Mouse (Mus musculus) small intestine, adult 2 months (tissue): ENCODE measurements around the gene Ece2. TPM values are rescaled to one million over a fixed set of nuclear protein-coding genes. Genes with fewer than 3 reads are reported as not detected.

Experiments used
- H3K27ac ChIP-seq: fragments of 200-500 bp; 2 replicates; pipeline ENCODE4 v1.5.1; 2012; ENCODE audit warnings: low read depth, low read length, control low read depth, inconsistent platforms; ENCODE audit not compliant: insufficient read depth
- H3K27me3 ChIP-seq: fragments of 200-500 bp; 2 replicates; pipeline ENCODE4 v1.6.1; 2012; ENCODE audit warnings: mild to moderate bottlenecking, moderate library complexity, low read length, inconsistent platforms; ENCODE audit not compliant: control insufficient read depth, insufficient read depth
- H3K36me3 ChIP-seq: fragments of 200-500 bp; 2 replicates; pipeline ENCODE4 v1.6.1; 2012; ENCODE audit warnings: mild to moderate bottlenecking, low read length, control low read depth, inconsistent platforms; ENCODE audit not compliant: control insufficient read depth, insufficient read depth
- H3K4me1 ChIP-seq: fragments of 200-500 bp; 2 replicates; pipeline ENCODE4 v1.6.1; 2012; ENCODE audit warnings: low read length, inconsistent platforms, mixed read lengths; ENCODE audit not compliant: control insufficient read depth, insufficient read depth, insufficient read length
- H3K4me3 ChIP-seq: fragments of 200-500 bp; 2 replicates; pipeline ENCODE4 v1.5.1; 2012; ENCODE audit warnings: low read depth, mild to moderate bottlenecking, control low read depth, inconsistent platforms, low read length, moderate library complexity
- CTCF ChIP-seq: fragments of 200-500 bp; IDR thresholded peaks from 2 replicates; pipeline ENCODE4 v1.5.1; 2012; ENCODE audit warnings: low read depth, mild to moderate bottlenecking, control low read depth, inconsistent platforms, low read length, moderate library complexity, mixed read lengths; ENCODE audit not compliant: insufficient replicate concordance, insufficient read length; ENCODE audit errors: extremely low read depth
- POLR2A ChIP-seq: fragments of 200-500 bp; IDR thresholded peaks from 2 replicates; pipeline ENCODE4 v1.6.1; 2012; ENCODE audit warnings: low read depth, mild to moderate bottlenecking, control low read depth, inconsistent platforms, low read length, moderate library complexity
- WGBS: fragments of 180-500 bp; shearing (Covaris S2); methylation state at CpG from one replicate; pipeline ENCODE4 v1.1.7; 2018; 5-methylcytosine and 5-hydroxymethylcytosine counted together
- polyA plus RNA-seq: library from polyadenylated mRNA; depleted of rRNA; stranded (reverse); fragments of >200 nt; gene quantifications from 2 replicates; pipeline ENCODE4 v1.2.3, GENCODE M21; 2012

Gene Ece2
- polyA plus RNA-seq, 1 experiment: 0.19 TPM

DNA sequence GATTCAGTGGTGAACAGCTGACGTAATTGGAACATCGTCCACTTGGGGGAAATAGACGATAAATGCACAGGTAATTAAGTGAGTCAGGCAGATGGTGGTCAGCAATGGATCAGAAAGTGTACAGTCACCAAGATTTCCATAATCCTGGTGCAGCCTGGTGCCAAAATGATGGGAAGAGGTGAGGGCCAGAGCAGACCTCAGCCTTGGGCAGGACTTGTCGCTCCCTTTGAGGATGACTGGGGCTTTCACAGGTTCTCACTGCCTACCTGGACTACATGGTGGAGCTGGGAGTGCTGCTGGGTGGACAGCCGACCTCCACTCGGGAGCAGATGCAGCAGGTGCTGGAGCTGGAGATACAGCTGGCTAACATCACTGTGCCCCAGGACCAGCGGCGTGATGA lies 7.8 kb downstream of the Ece2 start:
- 56% methylated on average over 8 of the region's 8 CpGs for WGBS

GRCm38 (mm10) chr16:20638367-20638766 lies 8.7 kb downstream of the Ece2 start:
- 0 out of 2 replicates have a peak, but pooled peaks cover 2% of the 10 kb centered on the region for H3K4me1 ChIP-seq
- no peaks in the 10 kb centered on the region for H3K27me3 ChIP-seq
- no peak for TF ChIP-seq CTCF
- TF ChIP-seq POLR2A: no peak
- H3K4me3 ChIP-seq: no peak overlapping the region
- H3K27ac ChIP-seq: no peak overlapping the region
- H3K36me3 ChIP-seq: no peaks in the 10 kb centered on the region
- WGBS: 78% methylated on average over 8 of the region's 8 CpGs

More for the DNA sequence above, 7.8 kb downstream of the Ece2 start:
- Histone ChIP-seq H3K27me3 (no peaks in the 10 kb centered on the region), H3K27ac (no peak overlapping the region), H3K4me3 (no peak overlapping the region), H3K36me3 (no peaks in the 10 kb centered on the region), H3K4me1 (0 out of 2 replicates have a peak, but pooled peaks cover 2% of the 10 kb centered on the region)
- TF ChIP-seq POLR2A (no peak), CTCF (no peak)

GRCm38 (mm10) chr16:20642161-20642560 lies 12.5 kb downstream of the Ece2 start:
- Histone ChIP-seq H3K27me3 (no peaks in the 10 kb centered on the region), H3K4me3 (no peak overlapping the region), H3K27ac (no peak overlapping the region), H3K4me1 (0 out of 2 replicates have a peak, but pooled peaks cover 2% of the 10 kb centered on the region), H3K36me3 (no peaks in the 10 kb centered on the region)
- TF ChIP-seq POLR2A (no peak), CTCF (peak; percentile 86)
- WGBS: under 1% methylated on average over 8 of the region's 8 CpGs

- Histone ChIP-seq H3K27me3 (no peaks in the 10 kb centered on the region), H3K4me1 (0 out of 2 replicates have a peak, but pooled peaks cover 2% of the 10 kb centered on the region), H3K36me3 (no peaks in the 10 kb centered on the region), H3K4me3 (no peak overlapping the region), H3K27ac (no peak overlapping the region)
- 82% methylated on average over 7 of the region's 7 CpGs for WGBS
- TF ChIP-seq POLR2A (no peak), CTCF (no peak)
Measured at GRCm38 (mm10) chr16:20643911-20644310, 14.3 kb downstream of the Ece2 start.

GRCm38 (mm10) chr16:20651076-20651946 lies 21.7 kb downstream of the Ece2 start, which contains the start of gene Psmd2:
Psmd2 (plus strand) TSS chr16:20651652.
- Histone ChIP-seq H3K4me1 (no peaks in the 10 kb centered on the region), H3K36me3 (peaks cover 17% of the 10 kb centered on the region), H3K27ac (peak within 1 kb of the TSS; percentile 55), H3K27me3 (no peaks in the 10 kb centered on the region), H3K4me3 (peak within 1 kb of the TSS; percentile 87)
- WGBS: 1% methylated on average over 46 of the region's 46 CpGs
- TF ChIP-seq CTCF (no peak), POLR2A (peak; percentile 85)

DNA sequence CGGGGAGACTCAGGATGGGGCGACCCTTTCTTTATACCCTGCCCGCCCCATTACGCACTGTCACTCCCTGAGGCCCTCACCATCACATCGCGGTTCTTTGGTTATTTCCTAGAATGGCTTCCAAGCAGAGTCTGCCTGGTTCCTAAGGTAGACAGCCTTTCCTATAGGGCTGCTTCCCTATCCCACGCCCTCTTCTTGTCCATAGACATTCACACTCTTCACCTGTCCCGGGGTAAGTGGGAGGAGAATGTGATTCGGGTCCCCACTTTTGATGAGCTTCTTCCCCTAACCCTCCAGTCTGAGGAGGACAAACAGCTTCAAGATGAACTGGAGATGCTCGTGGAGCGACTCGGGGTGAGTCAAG lies 22.3 kb downstream of the Ece2 start:
- no peak for TF ChIP-seq POLR2A
- TF ChIP-seq CTCF: 0 out of 2 replicates have a peak, but pooled peaks have one; percentile 7
- Histone ChIP-seq H3K4me1 (no peaks in the 10 kb centered on the region), H3K27me3 (no peaks in the 10 kb centered on the region), H3K27ac (peak overlapping the region; percentile 3; the same call in 1 of the 2 replicates), H3K4me3 (peak overlapping the region; percentile 87), H3K36me3 (peaks cover 23% of the 10 kb centered on the region)
- 5% methylated on average over 12 of the region's 12 CpGs for WGBS

- H3K4me1 ChIP-seq: no peaks in the 10 kb centered on the region
- H3K4me3 ChIP-seq: no peak overlapping the region
- no peak overlapping the region for H3K27ac ChIP-seq
- TF ChIP-seq POLR2A (no peak), CTCF (no peak)
- H3K27me3 ChIP-seq: no peaks in the 10 kb centered on the region
- WGBS: 61% methylated on average over 2 of the region's 2 CpGs
- H3K36me3 ChIP-seq: peaks cover 32% of the 10 kb centered on the region
Measured at GRCm38 (mm10) chr16:20653315-20653714, 23.7 kb downstream of the Ece2 start.
